Mouse (Mus musculus) heart, adult 2 months (tissue): Measurements from ENCODE around the gene Syt11. TPM values are rescaled to one million over a fixed set of nuclear protein-coding genes. Genes with fewer than 3 reads are reported as not detected.

Experiments
- DNase-seq, 2 experiments: peaks; one replicate each; pipeline ENCODE4 v3.0.0; 2021
- H3K27ac ChIP-seq: fragments of 200-600 bp; 2 replicates; pipeline ENCODE4 v1.8.1; 2022
- H3K27me3 ChIP-seq: fragments of 200-500 bp; 2 replicates; pipeline ENCODE4 v1.6.1; 2012; ENCODE audit warnings: mild to moderate bottlenecking, low read length, inconsistent platforms, mixed read lengths; ENCODE audit not compliant: control insufficient read depth, insufficient read depth
- H3K36me3 ChIP-seq: fragments of 200-500 bp; 2 replicates; pipeline ENCODE4 v1.6.1; 2012; ENCODE audit warnings: low read length, inconsistent platforms; ENCODE audit not compliant: control insufficient read depth, insufficient read depth
- H3K4me1 ChIP-seq: fragments of 200-500 bp; 2 replicates; pipeline ENCODE4 v1.6.1; 2011; ENCODE audit warnings: low read length; ENCODE audit not compliant: control insufficient read depth, insufficient read depth
- H3K4me3 ChIP-seq: fragments of 200-600 bp; 2 replicates; pipeline ENCODE4 v1.8.1; 2022
- H3K79me2 ChIP-seq: fragments of 200-500 bp; replicated peaks from 2 replicates; pipeline ENCODE4 v1.6.1; 2012; ENCODE audit warnings: mild to moderate bottlenecking, inconsistent platforms, low read length, moderate library complexity, mixed read lengths; ENCODE audit not compliant: control insufficient read depth, insufficient read depth
- H3K9ac ChIP-seq: fragments of 200-500 bp; 2 replicates; pipeline ENCODE4 v1.6.1; 2012; ENCODE audit warnings: low read depth, mild to moderate bottlenecking, control low read depth, inconsistent platforms, low read length, mixed read lengths
- CTCF ChIP-seq: fragments of 200-600 bp; IDR thresholded peaks from 2 replicates; pipeline ENCODE4 v1.8.1; 2022; ENCODE audit warnings: antibody characterized with exemption, mild to moderate bottlenecking, moderate library complexity
- EP300 ChIP-seq: fragments of 200-500 bp; IDR thresholded peaks from 2 replicates; pipeline ENCODE4 v1.6.1; 2011; ENCODE audit warnings: low read depth, low read length, control low read depth; ENCODE audit not compliant: insufficient read depth
- POLR2A ChIP-seq: fragments of 200-500 bp; IDR thresholded peaks from 2 replicates; pipeline ENCODE4 v1.6.1; 2011; ENCODE audit warnings: mild to moderate bottlenecking, low read depth, low read length, control low read depth; ENCODE audit not compliant: insufficient read depth
- WGBS: fragments of 180-500 bp; shearing (Covaris S2); methylation state at CpG from one replicate; pipeline ENCODE4 v1.1.7; 2018; 5-methylcytosine and 5-hydroxymethylcytosine counted together
- intact Hi-C: fragments of 180-260 bp; cut with DNase I; formaldehyde crosslinking; loops from one replicate; pipeline ENCODE4 v1.15.1; 2025
- polyA plus RNA-seq: library from polyadenylated mRNA; depleted of rRNA; stranded (reverse); fragments of >200 nt; gene quantifications from 2 replicates; pipeline ENCODE4 v1.2.3, GENCODE M21; 2012
- total RNA-seq, 2 experiments: library from RNA; stranded (reverse); gene quantifications; 2 replicates each; pipeline ENCODE4 v1.2.3; 2021

The Syt11 gene
- total and polyA plus RNA-seq, 3 experiments = 6.6 to 10.2 (median 7.9) TPM

DNA sequence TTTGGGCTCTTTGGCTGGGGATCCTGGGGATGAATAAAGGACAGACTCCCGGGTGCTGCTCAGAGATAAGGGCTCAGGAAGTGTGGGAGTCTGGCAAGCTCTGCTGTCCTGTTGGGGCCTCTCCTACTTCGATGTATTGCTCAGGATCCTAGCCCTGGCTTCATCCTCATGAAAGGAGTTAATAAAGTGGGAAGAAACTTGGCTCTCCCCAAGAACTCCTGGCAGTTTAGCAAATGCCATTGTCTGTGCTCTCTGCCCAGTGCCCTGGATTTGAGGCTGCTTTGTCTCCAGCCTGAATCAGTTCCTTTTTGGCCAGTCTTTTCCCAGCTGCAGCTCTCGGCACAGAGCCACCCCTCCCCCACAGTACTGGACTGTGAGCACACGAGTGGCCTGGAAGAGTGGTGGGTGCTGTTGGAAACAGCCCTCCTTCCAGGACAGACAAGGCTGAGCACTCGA, 16.9 kb downstream of the Syt11 start:
- H3K4me1 ChIP-seq = peaks cover 8% of the 10 kb centered on the region
- intact Hi-C loops = no loop called here
- H3K4me3 ChIP-seq = peak overlapping the region; percentile 9; the same call in 1 of the 2 replicates
- no peaks in the 10 kb centered on the region for H3K79me2 ChIP-seq
- H3K27me3 ChIP-seq = no peaks in the 10 kb centered on the region
- H3K36me3 ChIP-seq = no peaks in the 10 kb centered on the region
- TF ChIP-seq EP300 = peak; percentile 30; the same call in 1 of the 2 replicates
- no peak for TF ChIP-seq CTCF
- TF ChIP-seq POLR2A = no peak
- DNase-seq = peak; percentile 75 to 78
- no peak overlapping the region for H3K9ac ChIP-seq
- peak overlapping the region; percentile 47 for H3K27ac ChIP-seq
- 4% methylated on average over 5 of the region's 5 CpGs for WGBS

DNA sequence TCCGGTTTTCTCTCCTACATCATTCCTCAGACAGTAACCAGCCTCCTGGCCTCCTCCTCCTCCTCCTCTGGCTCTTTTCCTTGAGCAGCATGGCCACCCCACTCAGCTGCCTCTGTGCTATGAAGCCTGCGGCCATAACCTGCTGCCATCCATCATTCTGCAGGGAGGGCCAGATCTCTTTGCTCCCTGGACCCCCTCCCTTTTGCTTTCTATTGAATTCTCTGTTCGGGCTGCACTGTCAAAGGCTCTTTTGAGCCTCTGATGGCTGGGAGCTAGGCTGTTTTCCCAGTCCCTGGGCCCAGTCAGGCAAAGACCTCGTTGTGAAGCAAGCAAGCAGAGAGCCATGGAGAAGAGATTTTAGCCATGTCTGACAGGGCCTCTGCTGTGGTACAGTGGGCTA, 18.7 kb downstream of the Syt11 start:
- intact Hi-C loops = no loop called here
- 55% methylated on average over 4 of the region's 4 CpGs for WGBS
- no peak for TF ChIP-seq CTCF
- no peak for TF ChIP-seq POLR2A
- TF ChIP-seq EP300 = no peak

GRCm38 (mm10) chr3:88755541-88755940, 19.4 kb downstream of the Syt11 start:
- 65% methylated on average over 3 of the region's 3 CpGs for WGBS
- peaks cover 8% of the 10 kb centered on the region for H3K4me1 ChIP-seq
- no peaks in the 10 kb centered on the region for H3K36me3 ChIP-seq
- H3K79me2 ChIP-seq = no peaks in the 10 kb centered on the region
- intact Hi-C loops = no loop called here
- H3K27me3 ChIP-seq = no peaks in the 10 kb centered on the region
- TF ChIP-seq CTCF (no peak), EP300 (no peak), POLR2A (no peak)
- no peak overlapping the region for H3K9ac ChIP-seq
- no peak for DNase-seq
- no peak overlapping the region for H3K27ac ChIP-seq
- no peak overlapping the region for H3K4me3 ChIP-seq

More for the DNA sequence above, 18.7 kb downstream of the Syt11 start:
- Histone ChIP-seq H3K4me3 (no peak overlapping the region), H3K4me1 (peaks cover 8% of the 10 kb centered on the region), H3K27me3 (no peaks in the 10 kb centered on the region), H3K9ac (no peak overlapping the region), H3K36me3 (no peaks in the 10 kb centered on the region), H3K27ac (no peak overlapping the region), H3K79me2 (no peaks in the 10 kb centered on the region)
- no peak for DNase-seq

DNA sequence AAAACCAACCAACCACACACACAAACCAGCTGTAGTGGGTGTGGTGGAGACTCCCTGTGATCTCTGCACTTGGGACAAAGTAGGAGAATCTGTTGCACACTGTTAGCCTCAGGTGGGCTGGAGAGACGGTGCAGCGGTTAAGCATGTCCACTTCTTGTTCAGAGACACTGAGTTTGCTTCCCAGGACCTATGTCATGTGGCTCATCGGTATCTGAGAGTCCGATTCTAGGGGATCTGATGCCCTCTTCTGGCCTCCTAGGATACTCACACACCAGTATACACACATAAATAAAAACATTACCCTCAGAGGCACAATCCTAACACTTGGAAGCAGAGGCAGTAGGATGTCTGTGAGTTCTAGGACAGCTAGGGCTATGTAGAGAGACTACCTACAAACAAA, 20.7 kb downstream of the Syt11 start:
- Histone ChIP-seq H3K27ac (no peak overlapping the region), H3K4me1 (peaks cover 8% of the 10 kb centered on the region), H3K9ac (no peak overlapping the region), H3K4me3 (no peak overlapping the region), H3K36me3 (no peaks in the 10 kb centered on the region), H3K27me3 (no peaks in the 10 kb centered on the region), H3K79me2 (no peaks in the 10 kb centered on the region)
- intact Hi-C loops = no loop called here
- no peak for DNase-seq
- TF ChIP-seq POLR2A (no peak), CTCF (peak; percentile 31), EP300 (no peak)
- WGBS = 70% methylated on average over 4 of the region's 4 CpGs

DNA sequence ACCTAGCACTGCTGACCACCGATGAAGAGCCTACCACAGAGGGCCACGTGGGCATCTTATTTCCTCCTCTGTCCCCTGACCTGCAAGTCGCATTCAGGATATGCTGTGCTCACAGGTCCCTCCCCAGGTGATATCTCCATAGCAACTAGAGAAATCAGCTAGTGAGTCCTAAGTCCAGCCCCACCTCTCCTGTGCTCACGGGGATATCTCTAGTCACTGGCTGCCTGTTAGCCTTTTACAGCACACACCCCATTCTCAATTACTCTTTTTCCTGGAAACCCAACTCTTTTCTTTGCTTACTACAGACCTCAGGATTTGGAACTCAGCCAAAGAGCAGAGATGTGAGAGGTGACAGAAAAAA, 28.1 kb downstream of the Syt11 start:
- DNase-seq = no peak
- no peaks in the 10 kb centered on the region for H3K79me2 ChIP-seq
- TF ChIP-seq CTCF = no peak
- TF ChIP-seq POLR2A = no peak
- no peak for TF ChIP-seq EP300
- no peaks in the 10 kb centered on the region for H3K36me3 ChIP-seq
- H3K4me1 ChIP-seq = no peaks in the 10 kb centered on the region
- H3K27me3 ChIP-seq = no peaks in the 10 kb centered on the region
- intact Hi-C loops = no loop called here
- 73% methylated on average over 4 of the region's 4 CpGs for WGBS
- H3K4me3 ChIP-seq = no peak overlapping the region
- no peak overlapping the region for H3K27ac ChIP-seq
- no peak overlapping the region for H3K9ac ChIP-seq

DNA sequence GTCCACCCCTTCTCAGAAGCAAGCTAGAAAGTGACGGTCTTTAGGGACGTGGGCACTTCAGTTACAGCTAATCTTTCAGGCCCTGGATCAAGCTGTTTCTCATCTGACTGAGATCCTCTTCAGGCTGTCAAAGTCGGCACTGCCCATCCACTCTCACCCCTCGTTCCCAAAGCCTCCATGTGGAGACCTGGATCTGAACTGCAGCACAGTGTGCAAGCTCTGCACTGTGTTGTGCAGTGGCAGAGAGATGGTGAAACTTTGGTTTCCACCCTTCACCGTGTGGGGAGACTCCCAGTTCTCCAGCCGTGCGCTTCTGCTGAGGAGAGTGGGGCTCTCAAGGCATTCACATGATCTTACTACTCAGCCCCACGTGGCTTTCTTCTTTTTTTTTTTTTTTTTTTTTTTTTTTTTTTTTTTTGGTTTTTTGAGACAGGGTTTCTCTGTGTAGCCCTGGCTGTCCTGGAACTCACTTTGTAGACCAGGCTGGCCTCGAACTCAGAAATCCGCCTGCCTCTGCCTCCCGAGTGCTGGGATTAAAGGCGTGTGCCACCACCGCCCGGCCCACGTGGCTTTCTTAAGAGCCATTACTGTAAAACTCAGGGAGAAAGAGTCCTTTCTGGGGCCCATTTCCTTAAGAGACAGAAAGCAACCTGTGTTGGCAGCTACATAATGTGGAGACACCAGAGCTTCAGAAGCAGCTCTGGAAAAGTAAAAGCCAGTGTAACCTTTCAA, 28.7 kb downstream of the Syt11 start:
- Histone ChIP-seq H3K27ac (no peak overlapping the region), H3K4me3 (no peak overlapping the region), H3K9ac (no peak overlapping the region), H3K27me3 (no peaks in the 10 kb centered on the region), H3K79me2 (no peaks in the 10 kb centered on the region), H3K36me3 (no peaks in the 10 kb centered on the region), H3K4me1 (no peaks in the 10 kb centered on the region)
- 81% methylated on average over 13 of the region's 15 CpGs for WGBS
- TF ChIP-seq CTCF = no peak
- TF ChIP-seq EP300 = no peak
- no peak for DNase-seq
- intact Hi-C loops = no loop called here
